ENCODE assay signal across 9 mouse cellular contexts in genomic region chr5:114273693-114274402, GRCm38 (mm10). TPM values are rescaled to one million over a fixed set of nuclear protein-coding genes. Genes with fewer than 3 reads are reported as not detected.
A peak's percentile ranks its signal among the peaks of the same experiment; 100 is the strongest.
DNase-seq lines count a peak whose midpoint lies in the region; ATAC-seq and TF ChIP-seq lines count a peak whose summit lies in the region.
"Had no signal": no experiment of that assay in that cellular context is flagged by ENCODE, and none has a peak within 500 bp of the region (broad histone marks: within the 10 kb centered on the region; RNA-seq: fewer than 3 reads in every experiment).

Gene Foxn4, minus strand, starts transcription at chr5:114273807.

- peaks cover 47% of the 10 kb centered on the region for H3K27me3 ChIP-seq in lung, postnatal 0 days (replicated peaks; ENCODE audit: insufficient read depth, low read length)
- peaks cover 76% of the 10 kb centered on the region for H3K27me3 ChIP-seq in forebrain, embryonic 16.5 days (replicated peaks; ENCODE audit: control insufficient read depth, insufficient read depth, low read length)
- peaks cover 55% of the 10 kb centered on the region for H3K27me3 ChIP-seq in liver, embryonic 16.5 days (ENCODE audit: control insufficient read depth, insufficient read depth, low read depth, low read length)

- H3K9ac ChIP-seq in lung, postnatal 0 days (replicated peaks; ENCODE audit: low read depth): no peak within 1 kb of the TSS
- no peak within 1 kb of the TSS for H3K9ac ChIP-seq in forebrain, embryonic 16.5 days (replicated peaks; ENCODE audit: low read depth, low read length)
- no peak within 1 kb of the TSS for H3K9ac ChIP-seq in liver, embryonic 16.5 days (ENCODE audit: low read depth, low read length)

- under 1% methylated on average over 35 of the region's 56 CpGs for WGBS in lung, postnatal 0 days
- WGBS in forebrain, embryonic 16.5 days: under 1% methylated on average over 49 of the region's 56 CpGs
- 1% methylated on average over 45 of the region's 56 CpGs for WGBS in liver, embryonic 16.5 days (ENCODE audit: insufficient replicate concordance)

- peak within 1 kb of the TSS; percentile 14; the same call in 1 of the 2 replicates for H3K4me3 ChIP-seq in lung, postnatal 0 days (ENCODE audit: low read depth, low read length)
- H3K4me3 ChIP-seq in forebrain, embryonic 16.5 days (replicated peaks; ENCODE audit: low read length): peak within 1 kb of the TSS; percentile 45
- H3K4me3 ChIP-seq in liver, embryonic 16.5 days (ENCODE audit: low read depth, low read length): no peak within 1 kb of the TSS

- peaks cover 11% of the 10 kb centered on the region; the same call in 1 of the 2 replicates for H3K4me1 ChIP-seq in lung, postnatal 0 days (ENCODE audit: insufficient read depth, low read depth, low read length)
- peaks cover 14% of the 10 kb centered on the region for H3K4me1 ChIP-seq in forebrain, embryonic 16.5 days (replicated peaks; ENCODE audit: control insufficient read depth, insufficient read depth, low read length)
- no peaks in the 10 kb centered on the region for H3K4me1 ChIP-seq in liver, embryonic 16.5 days (ENCODE audit: control insufficient read depth, low read depth, low read length)

- no peak within 1 kb of the TSS for H3K27ac ChIP-seq in lung, postnatal 0 days (ENCODE audit: low read length)
- no peak within 1 kb of the TSS for H3K27ac ChIP-seq in forebrain, embryonic 16.5 days (ENCODE audit: low read length)
- H3K27ac ChIP-seq in liver, embryonic 16.5 days (ENCODE audit: low read length): no peak within 1 kb of the TSS

- H3K9me3 ChIP-seq in lung, postnatal 0 days (ENCODE audit: low read length): no peaks in the 10 kb centered on the region
- H3K9me3 ChIP-seq in forebrain, embryonic 16.5 days (ENCODE audit: control insufficient read depth, low read length): no peaks in the 10 kb centered on the region
- no peaks in the 10 kb centered on the region for H3K9me3 ChIP-seq in liver, embryonic 16.5 days (replicated peaks; ENCODE audit: control insufficient read depth, low read length)

- peak within 1 kb of the TSS; percentile 38 for H3K4me2 ChIP-seq in lung, postnatal 0 days (replicated peaks; ENCODE audit: low read depth, low read length)
- H3K4me2 ChIP-seq in forebrain, embryonic 16.5 days (ENCODE audit: low read length): peak within 1 kb of the TSS; percentile 70
- peak within 1 kb of the TSS; percentile 26; the same call in 1 of the 2 replicates for H3K4me2 ChIP-seq in liver, embryonic 16.5 days (ENCODE audit: low read depth, low read length)

- no peak for DNase-seq in lung, postnatal 0 days (ENCODE audit: low spot score)
- DNase-seq in lung, adult 18-20 months: no peak
- no peak for DNase-seq in ovary, postnatal 10 days (ENCODE audit: low spot score)
- no peak for DNase-seq in layer of hippocampus, postnatal 25 days (ENCODE audit: extremely low spot score in 1 of 2, low spot score in 1 of 2)
- no peak for DNase-seq in urinary bladder, adult 2 months (ENCODE audit: low spot score)

- TF ChIP-seq EP300 in lung, postnatal 0 days (IDR thresholded peaks at IDR 0.05): no peak

- ATAC-seq in lung, postnatal 0 days: 0 out of 2 replicates have a peak, but pooled peaks have one; percentile 27
- ATAC-seq in forebrain, embryonic 16.5 days: no peak
- ATAC-seq in liver, embryonic 16.5 days (ENCODE audit: low read depth): no peak

- H3K36me3 ChIP-seq in lung, postnatal 0 days (ENCODE audit: insufficient read depth, low read length): no peaks in the 10 kb centered on the region
- no peaks in the 10 kb centered on the region for H3K36me3 ChIP-seq in forebrain, embryonic 16.5 days (ENCODE audit: control insufficient read depth, insufficient read depth)
- H3K36me3 ChIP-seq in liver, embryonic 16.5 days (ENCODE audit: control insufficient read depth, insufficient read depth): no peaks in the 10 kb centered on the region

- TF ChIP-seq CTCF in lung, postnatal 0 days (IDR thresholded peaks at IDR 0.05): no peak

RNA-seq across cellular contexts. Expression of gene Foxn4, which starts in this region (rescaled TPM):
- polyA plus RNA-seq in lung, postnatal 0 days (2015; fragmentation: Nextera tagmentation; extraction: Ambion mirVana): 0.74 and 0.81 TPM in 2 replicates
- 0.24 and 0.68 TPM in 2 replicates for polyA plus RNA-seq in forebrain, embryonic 16.5 days (2015; fragmentation: Nextera tagmentation; extraction: Ambion mirVana)
- polyA plus RNA-seq in liver, embryonic 16.5 days (2015; fragmentation: Nextera tagmentation; extraction: Ambion mirVana): not detected in 2 replicates
- total RNA-seq in layer of hippocampus, postnatal 25 days (2021): not detected
- not detected in 2 replicates for polyA plus RNA-seq in urinary bladder, adult 2 months (2012; rRNA removed)
- total RNA-seq: adrenal gland, postnatal 36 days; hematopoietic stem cell, adult 5-6 weeks had no signal

Comparison
In these comparisons a context has a peak if more than half of its experiments do, and no peak if none do; other contexts are left out.
1. Peak in ATAC-seq, H3K4me3 ChIP-seq and H3K4me2 ChIP-seq in lung, postnatal 0 days; RNA of the gene not detected or under 1 TPM.